Mouse (Mus musculus) erythroblast, adult 5-6 weeks (primary cell): ENCODE data around the gene Mill2. TPM values are rescaled to one million over a fixed set of nuclear protein-coding genes. Genes with fewer than 3 reads are reported as not detected.

ENCODE experiments used
- total RNA-seq, 2 experiments: library from RNA; stranded (forward) in 1 of 2; stranded (reverse) in 1 of 2; fragments of 150-400 nt in 1 of 2; fragments of 200-764, 138-1000 nt in 1 of 2; gene quantifications; 2 replicates each; pipeline versions ENCODE4 v1.2.3 to v1.2.4; 2015 to 2017; ENCODE audit warnings: low replicate concordance in 2 of 2

Gene Mill2
- total RNA-seq, 2 experiments from 2014 or later, result not detected

Other genes starting within 250 kb of the Mill2 start
- gene Psg23, start 223.5 kb upstream of the Mill2 start, total RNA-seq (2015; ENCODE audit: low replicate concordance), result not detected in 2 replicates
- not detected in 2 replicates for gene Psg23, start 223.5 kb upstream of the Mill2 start, total RNA-seq (2017; ENCODE audit: low replicate concordance)
- not detected in 2 replicates for gene Psg21, start 183.2 kb upstream of the Mill2 start, total RNA-seq (2015; ENCODE audit: low replicate concordance)
- not detected in 2 replicates for gene Psg21, start 183.2 kb upstream of the Mill2 start, total RNA-seq (2017; ENCODE audit: low replicate concordance)
- gene Psg20, start 153.8 kb upstream of the Mill2 start, total RNA-seq (2015; ENCODE audit: low replicate concordance), result not detected in 2 replicates
- gene Psg20, start 153.8 kb upstream of the Mill2 start, total RNA-seq (2017; ENCODE audit: low replicate concordance), result not detected in 2 replicates
- not detected in 2 replicates for gene Psg22, start 121.9 kb upstream of the Mill2 start, total RNA-seq (2015; ENCODE audit: low replicate concordance)
- gene Psg22, start 121.9 kb upstream of the Mill2 start, total RNA-seq (2017; ENCODE audit: low replicate concordance), result not detected in 2 replicates
- gene Psg19, start 41.4 kb upstream of the Mill2 start, total RNA-seq (2015; ENCODE audit: low replicate concordance), result 0.84 TPM in 1 of 2 replicates, not detected in the other
- gene Psg19, start 41.4 kb upstream of the Mill2 start, total RNA-seq (2017; ENCODE audit: low replicate concordance), result not detected in 2 replicates
- not detected in 2 replicates for gene Psg17, start 18.4 kb upstream of the Mill2 start, total RNA-seq (2015; ENCODE audit: low replicate concordance)
- gene Psg17, start 18.4 kb upstream of the Mill2 start, total RNA-seq (2017; ENCODE audit: low replicate concordance), result not detected in 2 replicates
- gene Pglyrp1, start 31.4 kb downstream of the Mill2 start, total RNA-seq (2015; ENCODE audit: low replicate concordance), result 330 and 397 TPM in 2 replicates
- gene Pglyrp1, start 31.4 kb downstream of the Mill2 start, total RNA-seq (2017; ENCODE audit: low replicate concordance), result 26.8 and 56.7 TPM in 2 replicates
- 5.2 TPM in 1 of 2 replicates, not detected in the other for gene Ccdc61, start 70.4 kb downstream of the Mill2 start, total RNA-seq (2015; ENCODE audit: low replicate concordance)
- 5.8 and 16.9 TPM in 2 replicates for gene Ccdc61, start 70.4 kb downstream of the Mill2 start, total RNA-seq (2017; ENCODE audit: low replicate concordance)
- not detected in 2 replicates for gene Nova2, start 85.9 kb downstream of the Mill2 start, total RNA-seq (2015; ENCODE audit: low replicate concordance)
- gene Nova2, start 85.9 kb downstream of the Mill2 start, total RNA-seq (2017; ENCODE audit: low replicate concordance), result not detected in 2 replicates
- not detected in 2 replicates for gene Nanos2, start 147.4 kb downstream of the Mill2 start, total RNA-seq (2015; ENCODE audit: low replicate concordance)
- gene Nanos2, start 147.4 kb downstream of the Mill2 start, total RNA-seq (2017; ENCODE audit: low replicate concordance), result not detected in 2 replicates
- gene Mypop, start 151.3 kb downstream of the Mill2 start, total RNA-seq (2015; ENCODE audit: low replicate concordance), result not detected in 2 replicates
- gene Mypop, start 151.3 kb downstream of the Mill2 start, total RNA-seq (2017; ENCODE audit: low replicate concordance), result 0.43 TPM in 1 of 2 replicates, not detected in the other
- gene Irf2bp1, start 164.1 kb downstream of the Mill2 start, total RNA-seq (2015; ENCODE audit: low replicate concordance), result 5.6 and 7.3 TPM in 2 replicates
- gene Irf2bp1, start 164.1 kb downstream of the Mill2 start, total RNA-seq (2017; ENCODE audit: low replicate concordance), result 0.77 and 3.9 TPM in 2 replicates
- gene Foxa3, start 183.6 kb downstream of the Mill2 start, total RNA-seq (2015; ENCODE audit: low replicate concordance), result not detected in 2 replicates
- gene Foxa3, start 183.6 kb downstream of the Mill2 start, total RNA-seq (2017; ENCODE audit: low replicate concordance), result not detected in 2 replicates
- 15.2 and 35.9 TPM in 2 replicates for gene Sympk, start 184.4 kb downstream of the Mill2 start, total RNA-seq (2015; ENCODE audit: low replicate concordance)
- 7.8 and 21.0 TPM in 2 replicates for gene Sympk, start 184.4 kb downstream of the Mill2 start, total RNA-seq (2017; ENCODE audit: low replicate concordance)
- gene Rsph6a, start 214.7 kb downstream of the Mill2 start, total RNA-seq (2015; ENCODE audit: low replicate concordance), result not detected in 2 replicates
- not detected in 2 replicates for gene Rsph6a, start 214.7 kb downstream of the Mill2 start, total RNA-seq (2017; ENCODE audit: low replicate concordance)
- 1.9 and 3.1 TPM in 2 replicates for gene Dmwd, start 236.3 kb downstream of the Mill2 start, total RNA-seq (2015; ENCODE audit: low replicate concordance)
- gene Dmwd, start 236.3 kb downstream of the Mill2 start, total RNA-seq (2017; ENCODE audit: low replicate concordance), result 1.0 and 2.6 TPM in 2 replicates
- gene Dmpk, start 243.9 kb downstream of the Mill2 start, total RNA-seq (2015; ENCODE audit: low replicate concordance), result 3.8 TPM in 1 of 2 replicates, not detected in the other
- gene Dmpk, start 243.9 kb downstream of the Mill2 start, total RNA-seq (2017; ENCODE audit: low replicate concordance), result 4.3 and 6.0 TPM in 2 replicates